Mouse (Mus musculus) ES-E14 (cell line): ENCODE measurements around the gene Tnnc1. TPM values are rescaled to one million over a fixed set of nuclear protein-coding genes. Genes with fewer than 3 reads are reported as not detected.

Experiments used
- DNase-seq: peaks from one replicate; pipeline ENCODE4 v3.0.0-alpha.2; 2013; ENCODE audit warnings: low read depth, low spot score
- H3K27ac ChIP-seq: 2 replicates; pipeline ENCODE4 v1.5.1; 2012; ENCODE audit warnings: low read depth, mild to moderate bottlenecking, low read length, moderate library complexity, mixed read lengths; ENCODE audit not compliant: poor library complexity, insufficient read depth, severe bottlenecking
- H3K36me3 ChIP-seq: 2 replicates; pipeline ENCODE4 v1.6.1; 2012; ENCODE audit warnings: mild to moderate bottlenecking, low read length, moderate library complexity, mixed read lengths; ENCODE audit not compliant: control insufficient read depth, poor library complexity, insufficient read depth, severe bottlenecking
- H3K4me1 ChIP-seq, 2 experiments: fragments of 150-350 bp in 1 of 2; sonication (generic) in 1 of 2; 2 replicates each; pipeline ENCODE4 v1.6.1; 2012; ENCODE audit warnings: low read length in 2 of 2, mild to moderate bottlenecking in 1 of 2, mixed read lengths in 1 of 2; ENCODE audit not compliant: control insufficient read depth in 2 of 2, insufficient read depth in 2 of 2, poor library complexity in 1 of 2
- H3K4me3 ChIP-seq, 2 experiments: fragments of 150-350 bp in 1 of 2; sonication (generic) in 1 of 2; 2 replicates each; pipeline ENCODE4 v1.5.1; 2012; ENCODE audit warnings: low read length in 2 of 2, low read depth in 1 of 2, mild to moderate bottlenecking in 1 of 2, mixed read lengths in 1 of 2; ENCODE audit not compliant: insufficient read depth in 1 of 2, poor library complexity in 1 of 2, severe bottlenecking in 1 of 2
- H3K9ac ChIP-seq: 2 replicates; pipeline ENCODE4 v1.6.1; 2012; ENCODE audit warnings: low read depth, mild to moderate bottlenecking, low read length, mixed read lengths; ENCODE audit not compliant: poor library complexity, insufficient read depth, severe bottlenecking
- H3K9me3 ChIP-seq: fragments of 150-350 bp; sonication (generic); 2 replicates; pipeline ENCODE4 v1.6.1; 2012; ENCODE audit warnings: low read depth, mild to moderate bottlenecking, low read length; ENCODE audit not compliant: control insufficient read depth, insufficient read depth
- CHD2 ChIP-seq: IDR thresholded peaks from 2 replicates; pipeline ENCODE4 v1.6.1; 2014; ENCODE audit warnings: mild to moderate bottlenecking, low read depth, low read length, inconsistent platforms
- HCFC1 ChIP-seq: IDR thresholded peaks from 2 replicates; pipeline ENCODE4 v1.6.1; 2012; ENCODE audit warnings: low read length, inconsistent platforms, borderline replicate concordance; ENCODE audit not compliant: insufficient read depth
- MAFK ChIP-seq: IDR thresholded peaks from 2 replicates; pipeline ENCODE4 v1.6.1; 2014; ENCODE audit warnings: mild to moderate bottlenecking, low read depth, low read length, inconsistent platforms; ENCODE audit not compliant: insufficient read depth
- ZC3H11A ChIP-seq: IDR thresholded peaks from 2 replicates; pipeline ENCODE4 v1.6.1; 2012; ENCODE audit warnings: low read depth, mild to moderate bottlenecking, inconsistent platforms, low read length, borderline replicate concordance
- ZNF384 ChIP-seq: IDR thresholded peaks from 2 replicates; pipeline ENCODE4 v1.6.1; 2012; ENCODE audit warnings: low read depth, low read length, inconsistent platforms
- in situ Hi-C, 2 experiments: fragments of 600-800 bp; cut with MboI; formaldehyde crosslinking; loops; one replicate each; pipeline ENCODE4 v1.15.1; 2025; ENCODE audit warnings: low sequenced_read_pairs in 2 of 2, inconsistent platforms in 1 of 2; ENCODE audit not compliant: unreplicated experiment in 2 of 2
- total RNA-seq: library from RNA; depleted of rRNA; stranded (reverse); fragments of 300-350 nt; gene quantifications from 2 replicates; pipeline ENCODE4 v1.2.3, GENCODE M21; 2012

Gene Tnnc1
- total RNA-seq, 1 experiment: 2.6 TPM

DNA sequence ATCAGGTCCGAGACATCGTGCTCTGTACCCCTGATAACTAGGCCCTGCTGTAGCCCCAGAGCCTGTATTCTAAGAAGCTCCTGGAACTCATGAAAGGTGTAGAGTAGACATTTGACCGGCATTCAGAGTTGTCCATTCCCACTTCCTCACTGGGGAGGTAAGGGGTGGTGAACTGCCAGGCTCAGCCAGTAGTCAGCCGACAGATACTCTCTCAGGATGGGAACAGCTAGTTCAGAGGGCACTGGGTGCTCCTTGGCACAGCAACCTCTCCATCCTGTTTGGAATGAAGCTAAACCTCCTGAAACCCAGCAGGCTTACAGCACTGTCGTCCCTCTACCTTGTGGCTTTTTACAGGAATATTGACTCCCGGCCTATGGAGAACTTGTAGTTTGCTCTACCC lies 3.7 kb downstream of the Tnnc1 start:
- H3K9ac ChIP-seq: no peak overlapping the region
- H3K4me1 ChIP-seq: peaks cover 0 to 5% of the 10 kb centered on the region in 2 experiments; a peak in 2 of 4 replicates
- no peak overlapping the region for H3K27ac ChIP-seq
- no peak for TF ChIP-seq CHD2
- TF ChIP-seq ZNF384: no peak
- no peak for TF ChIP-seq MAFK
- no peak for TF ChIP-seq ZC3H11A
- TF ChIP-seq HCFC1: no peak
- no peak overlapping the region for H3K4me3 ChIP-seq
- in situ Hi-C loops: no loop called here
- H3K9me3 ChIP-seq: no peaks in the 10 kb centered on the region
- no peak for DNase-seq
- no peaks in the 10 kb centered on the region for H3K36me3 ChIP-seq

DNA sequence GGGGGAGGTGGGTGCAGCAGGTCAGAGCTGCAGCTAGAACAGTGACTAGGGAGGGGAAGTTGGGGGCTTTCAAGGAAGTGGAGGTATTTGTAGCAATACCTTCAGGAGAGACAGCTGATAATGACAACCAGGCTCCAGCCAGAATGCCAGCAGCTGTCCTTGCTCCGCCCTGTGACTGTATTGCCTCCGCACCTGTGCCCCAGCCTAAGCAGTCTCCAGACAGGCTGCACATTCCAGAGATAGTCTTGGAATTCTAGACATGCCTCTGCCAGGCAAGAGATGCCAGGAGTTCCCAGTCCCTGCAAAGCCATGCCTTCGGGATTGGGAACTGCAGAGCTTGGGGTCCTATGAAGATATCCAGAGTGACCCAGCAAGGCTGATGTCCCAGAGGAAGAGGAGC lies 4.4 kb downstream of the Tnnc1 start:
- TF ChIP-seq HCFC1: no peak
- no peak for TF ChIP-seq ZC3H11A
- no peak for TF ChIP-seq CHD2
- TF ChIP-seq MAFK: no peak
- TF ChIP-seq ZNF384: no peak

DNA sequence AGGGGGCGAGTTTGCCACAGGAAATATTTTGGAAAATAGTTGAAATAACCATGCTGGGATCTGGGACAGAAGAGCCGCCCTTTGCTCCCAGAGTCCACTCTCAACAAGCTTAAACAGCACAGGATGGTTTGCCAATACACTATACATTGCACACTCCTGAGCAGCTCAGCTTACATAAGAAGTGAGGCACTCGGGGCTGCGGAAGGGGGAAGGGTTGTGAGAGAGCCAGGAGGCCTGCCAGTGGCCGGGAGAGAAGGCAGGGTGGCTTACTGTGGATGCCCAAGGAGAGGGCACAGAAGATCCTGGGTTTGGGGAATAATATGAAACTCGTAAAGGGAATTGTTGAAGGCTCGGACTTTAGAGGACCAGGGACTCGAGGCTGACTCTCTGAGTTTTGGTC lies 5.8 kb downstream of the Tnnc1 start:
- peaks cover 0 to 3% of the 10 kb centered on the region in 2 experiments; a peak in 1 of 4 replicates for H3K4me1 ChIP-seq

More for the DNA sequence above, 4.4 kb downstream of the Tnnc1 start:
- in situ Hi-C loops: no loop called here
- H3K36me3 ChIP-seq: no peaks in the 10 kb centered on the region
- H3K9ac ChIP-seq: no peak overlapping the region
- no peak overlapping the region for H3K27ac ChIP-seq
- H3K4me3 ChIP-seq: no peak overlapping the region
- no peak for DNase-seq
- peaks cover 0 to 3% of the 10 kb centered on the region in 2 experiments; a peak in 1 of 4 replicates for H3K4me1 ChIP-seq
- H3K9me3 ChIP-seq: no peaks in the 10 kb centered on the region

DNA sequence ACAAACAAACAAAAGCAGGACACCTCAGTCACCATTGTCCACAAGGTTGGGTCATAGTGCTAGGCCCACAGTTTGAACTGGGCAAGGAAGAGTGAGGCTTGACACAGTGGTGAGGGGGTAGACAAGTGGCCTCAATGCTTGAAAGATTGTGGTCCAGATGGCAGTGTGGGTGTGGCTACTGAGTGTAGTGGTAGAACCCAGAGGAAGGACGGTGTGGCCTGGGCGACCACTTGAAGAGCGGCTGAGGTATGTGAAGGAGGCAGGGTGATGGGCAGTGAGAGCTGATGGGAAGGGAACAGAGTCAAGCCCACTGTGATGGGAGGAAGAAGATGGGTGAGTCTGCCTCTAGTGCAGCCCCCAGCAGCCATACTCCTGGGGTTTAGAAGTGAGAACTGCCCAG lies 6.6 kb downstream of the Tnnc1 start:
- H3K4me3 ChIP-seq: no peak overlapping the region
- no peak overlapping the region for H3K27ac ChIP-seq
- no peaks in the 10 kb centered on the region for H3K36me3 ChIP-seq
- H3K9ac ChIP-seq: no peak overlapping the region
- no peaks in the 10 kb centered on the region for H3K9me3 ChIP-seq
- DNase-seq: no peak
- in situ Hi-C loops: no loop called here
- peaks cover 0 to 3% of the 10 kb centered on the region in 2 experiments; a peak in 1 of 4 replicates for H3K4me1 ChIP-seq
- TF ChIP-seq ZC3H11A (no peak), MAFK (no peak), CHD2 (no peak), HCFC1 (no peak), ZNF384 (no peak)

More for the DNA sequence above, 5.8 kb downstream of the Tnnc1 start:
- no peak for DNase-seq
- Histone ChIP-seq H3K4me3 (no peak overlapping the region), H3K9me3 (no peaks in the 10 kb centered on the region), H3K36me3 (no peaks in the 10 kb centered on the region), H3K27ac (no peak overlapping the region), H3K9ac (no peak overlapping the region)
- TF ChIP-seq ZC3H11A (no peak), HCFC1 (no peak), MAFK (no peak), CHD2 (no peak), ZNF384 (no peak)
- in situ Hi-C loops: no loop called here
